Mouse (Mus musculus): ENCODE measurements at regions not wholly inside any gene's neighbourhood (a gene's known extent, or its start where the extent isn't known, plus 50 kb on each side); places are given as distances from the start of the nearest gene placed in this dataset.
A peak's percentile ranks its signal among the peaks of the same experiment; 100 is the strongest.

DNA sequence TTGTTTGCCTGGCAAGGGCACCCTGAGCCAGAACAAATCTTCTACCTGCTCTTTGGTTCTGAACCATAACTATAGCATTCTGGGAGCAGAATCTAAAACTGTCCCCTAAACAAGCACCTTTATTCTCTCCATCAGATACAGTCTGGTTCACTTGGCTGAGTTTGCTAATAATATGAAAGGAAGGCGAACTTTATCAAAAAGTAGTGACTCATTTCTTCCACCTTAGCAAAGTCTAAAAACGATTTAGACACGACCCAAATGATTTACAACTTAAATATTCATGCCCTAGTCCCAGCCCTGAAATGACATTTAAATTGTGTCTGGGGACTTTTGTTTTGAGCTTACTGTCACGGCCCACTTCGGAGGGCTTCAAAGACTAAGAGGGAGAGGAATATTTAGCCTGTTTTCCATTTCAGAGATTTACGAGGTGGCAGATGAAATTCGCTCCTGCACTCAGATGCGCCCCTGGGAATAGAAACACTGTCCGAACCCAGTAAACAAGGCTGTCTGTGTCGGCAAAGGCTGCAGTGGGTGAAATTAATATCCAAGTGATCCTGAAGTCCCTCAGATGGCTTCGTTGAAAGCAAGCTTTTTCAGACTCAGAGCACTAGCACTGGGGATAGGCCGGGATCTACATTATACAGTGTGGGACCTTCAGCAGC lies 184.6 kb downstream of the Rps15a start:
- H3K27me3 ChIP-seq, result no peaks in the 10 kb centered on the region
- WGBS, result 64% methylated on average over 12 of the region's 12 CpGs
- no peak for ATAC-seq (replicated peaks; ENCODE audit: insufficient number of reproducible peaks, insufficient read depth, low FRiP score, low read depth)
- H3K9ac ChIP-seq, result no peak overlapping the region
- no peaks in the 10 kb centered on the region for H3K9me3 ChIP-seq (replicated peaks)
- no peaks in the 10 kb centered on the region for H3K4me1 ChIP-seq (replicated peaks)
- no peak overlapping the region for H3K27ac ChIP-seq
- no peak overlapping the region for H3K4me3 ChIP-seq
- H3K4me2 ChIP-seq, result no peak overlapping the region
- H3K36me3 ChIP-seq, result no peaks in the 10 kb centered on the region

DNA sequence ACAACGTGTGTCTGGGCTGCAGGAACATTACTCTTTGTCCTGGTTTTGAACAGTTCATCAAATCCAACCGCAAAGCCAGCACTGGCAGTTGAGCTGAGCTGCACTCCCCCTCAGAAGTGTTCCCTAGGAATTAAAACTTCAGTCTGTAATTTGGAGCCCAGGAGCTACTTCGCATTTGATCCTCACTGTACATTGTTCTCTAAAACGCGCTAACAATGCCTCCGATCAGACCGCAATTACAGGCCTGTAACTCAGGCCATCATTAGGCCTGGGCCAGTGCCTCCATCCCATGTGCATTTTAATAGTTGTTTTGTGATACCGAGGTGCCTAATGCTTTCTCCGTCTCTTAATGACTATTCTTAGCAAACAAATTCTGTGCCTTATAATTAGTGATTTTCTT lies 185.6 kb downstream of the Rps15a start:
- Histone ChIP-seq H3K27me3 (no peaks in the 10 kb centered on the region), H3K9ac (no peak overlapping the region), H3K4me3 (no peak overlapping the region), H3K4me1 (replicated peaks) (no peaks in the 10 kb centered on the region), H3K27ac (no peak overlapping the region), H3K9me3 (replicated peaks) (no peaks in the 10 kb centered on the region), H3K4me2 (no peak overlapping the region), H3K36me3 (no peaks in the 10 kb centered on the region)
- ATAC-seq (replicated peaks; ENCODE audit: insufficient number of reproducible peaks, insufficient read depth, low FRiP score, low read depth), result no peak
- WGBS, result 86% methylated on average over 9 of the region's 9 CpGs

GRCm38 (mm10) chr7:117926396-117926795 lies 189.6 kb downstream of the Rps15a start:
- WGBS, result 13% methylated on average over 1 of the region's 1 CpGs
- no peak for ATAC-seq (replicated peaks; ENCODE audit: insufficient number of reproducible peaks, insufficient read depth, low FRiP score, low read depth)
- no peaks in the 10 kb centered on the region for H3K36me3 ChIP-seq

DNA sequence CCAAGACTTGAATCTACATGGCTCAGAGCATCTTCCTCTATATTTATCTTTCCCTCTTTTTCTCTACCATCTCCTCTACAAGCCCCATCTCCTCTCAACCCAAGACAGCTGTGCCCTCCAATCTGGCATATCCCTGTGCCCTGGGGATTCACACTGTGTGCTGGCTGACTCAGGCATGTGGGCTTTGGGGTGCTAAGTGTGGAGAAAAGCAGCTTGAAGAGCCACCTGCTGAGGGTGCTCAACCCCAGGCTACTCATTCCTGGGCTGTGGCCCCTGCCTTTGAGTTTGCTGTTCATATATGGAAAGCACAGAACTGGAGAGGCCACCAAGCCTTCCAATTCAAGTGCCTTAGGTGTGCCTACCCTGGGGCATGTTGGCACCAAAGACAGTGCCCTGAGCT lies 193.7 kb downstream of the Rps15a start:
- no peak overlapping the region for H3K4me2 ChIP-seq
- H3K27me3 ChIP-seq, result no peaks in the 10 kb centered on the region
- H3K27ac ChIP-seq, result no peak overlapping the region
- no peaks in the 10 kb centered on the region for H3K9me3 ChIP-seq (replicated peaks)
- no peaks in the 10 kb centered on the region for H3K4me1 ChIP-seq (replicated peaks)
- ATAC-seq (replicated peaks; ENCODE audit: insufficient number of reproducible peaks, insufficient read depth, low FRiP score, low read depth), result no peak
- no peak overlapping the region for H3K4me3 ChIP-seq
- no peaks in the 10 kb centered on the region for H3K36me3 ChIP-seq
- no peak overlapping the region for H3K9ac ChIP-seq

More at GRCm38 (mm10) chr7:117926396-117926795, 189.6 kb downstream of the Rps15a start:
- no peaks in the 10 kb centered on the region for H3K27me3 ChIP-seq
- H3K9me3 ChIP-seq (replicated peaks), result no peaks in the 10 kb centered on the region
- no peak overlapping the region for H3K4me2 ChIP-seq
- no peak overlapping the region for H3K27ac ChIP-seq
- no peaks in the 10 kb centered on the region for H3K4me1 ChIP-seq (replicated peaks)
- no peak overlapping the region for H3K4me3 ChIP-seq
- no peak overlapping the region for H3K9ac ChIP-seq

DNA sequence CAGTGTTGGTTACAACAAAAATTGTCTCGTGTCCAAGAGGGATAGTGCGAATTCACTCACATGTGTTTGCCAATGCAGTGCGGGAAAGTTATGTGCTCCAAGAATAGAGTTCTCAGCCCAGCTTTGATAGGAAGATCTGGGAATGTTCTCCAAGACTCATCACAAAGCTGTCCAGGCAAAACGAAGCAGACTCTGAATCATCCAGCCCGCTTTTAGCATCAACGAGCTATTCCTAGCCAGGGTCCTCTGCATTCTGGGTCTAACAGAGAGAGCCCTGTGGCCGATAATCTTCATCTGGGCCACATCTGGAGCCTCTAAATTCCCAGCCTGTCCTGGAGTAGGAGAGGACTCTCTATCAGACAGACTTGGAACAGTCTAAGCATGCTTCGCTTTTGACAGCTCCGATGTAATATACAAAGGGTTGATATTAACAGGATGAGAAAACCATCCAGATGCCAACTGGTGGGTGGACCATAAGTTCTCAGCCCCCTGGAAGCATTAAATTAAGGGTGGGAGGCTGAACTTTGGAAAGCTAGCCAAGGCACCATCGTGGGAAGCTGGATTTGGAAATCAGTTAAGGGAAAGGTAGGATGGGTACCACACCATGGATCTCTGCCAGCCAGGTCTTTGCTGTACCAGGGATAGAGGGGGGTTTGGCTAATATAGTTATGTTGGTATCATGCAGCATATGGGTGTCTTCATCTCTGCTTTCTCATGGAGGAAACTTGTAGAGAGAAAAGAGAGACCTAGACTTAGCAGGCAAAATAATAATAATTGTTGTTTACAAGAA lies 197.6 kb downstream of the Rps15a start:
- H3K9me3 ChIP-seq (replicated peaks), result no peaks in the 10 kb centered on the region
- ATAC-seq (replicated peaks; ENCODE audit: insufficient number of reproducible peaks, insufficient read depth, low FRiP score, low read depth), result no peak

GRCm38 (mm10) chr7:117916915-117917314 lies 199.1 kb downstream of the Rps15a start:
- WGBS, result 84% methylated on average over 6 of the region's 6 CpGs

More for the DNA sequence above, 197.6 kb downstream of the Rps15a start:
- 77% methylated on average over 10 of the region's 10 CpGs for WGBS
- Histone ChIP-seq H3K4me1 (replicated peaks) (no peaks in the 10 kb centered on the region), H3K27me3 (no peaks in the 10 kb centered on the region), H3K36me3 (no peaks in the 10 kb centered on the region), H3K4me3 (no peak overlapping the region), H3K27ac (no peak overlapping the region), H3K4me2 (no peak overlapping the region), H3K9ac (no peak overlapping the region)

DNA sequence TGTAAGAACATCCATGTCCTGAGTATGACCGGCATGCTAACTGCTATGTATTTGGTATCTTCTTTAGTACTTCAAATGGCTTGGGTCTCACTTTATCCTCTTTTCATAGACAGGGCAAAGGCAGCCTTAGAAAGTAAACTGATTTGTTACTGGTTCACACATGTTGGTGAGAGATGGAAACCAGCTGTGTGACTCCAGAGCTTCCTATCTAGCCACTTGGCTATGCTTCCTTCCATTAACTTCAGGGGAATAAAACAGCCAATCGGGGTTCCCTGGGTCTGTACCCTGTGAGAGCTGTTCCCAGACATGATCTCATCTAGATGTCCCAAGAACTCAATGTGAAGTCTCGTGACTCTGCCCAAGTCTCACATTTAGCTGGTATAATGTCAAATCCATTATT lies 203.5 kb downstream of the Rps15a start:
- H3K36me3 ChIP-seq, result no peaks in the 10 kb centered on the region
- H3K4me1 ChIP-seq (replicated peaks), result no peaks in the 10 kb centered on the region
- 0 out of 2 replicates have a peak overlapping the region, but pooled peaks have one; percentile 11 for H3K27ac ChIP-seq
- H3K9ac ChIP-seq, result no peak overlapping the region
- ATAC-seq (replicated peaks; ENCODE audit: insufficient number of reproducible peaks, insufficient read depth, low FRiP score, low read depth), result peak; percentile 67
- 71% methylated on average over 3 of the region's 3 CpGs for WGBS
- H3K4me2 ChIP-seq, result no peak overlapping the region
- no peaks in the 10 kb centered on the region for H3K27me3 ChIP-seq
- no peak overlapping the region for H3K4me3 ChIP-seq
- H3K9me3 ChIP-seq (replicated peaks), result no peaks in the 10 kb centered on the region

More at GRCm38 (mm10) chr7:117916915-117917314, 199.1 kb downstream of the Rps15a start:
- H3K4me1 ChIP-seq (replicated peaks), result no peaks in the 10 kb centered on the region
- H3K4me2 ChIP-seq, result no peak overlapping the region
- no peaks in the 10 kb centered on the region for H3K36me3 ChIP-seq
- ATAC-seq (replicated peaks; ENCODE audit: insufficient number of reproducible peaks, insufficient read depth, low FRiP score, low read depth), result no peak
- no peaks in the 10 kb centered on the region for H3K27me3 ChIP-seq
- no peak overlapping the region for H3K4me3 ChIP-seq
- no peaks in the 10 kb centered on the region for H3K9me3 ChIP-seq (replicated peaks)
- no peak overlapping the region for H3K9ac ChIP-seq
- H3K27ac ChIP-seq, result no peak overlapping the region

GRCm38 (mm10) chr7:117911062-117911461 lies 204.9 kb downstream of the Rps15a start:
- Histone ChIP-seq H3K36me3 (no peaks in the 10 kb centered on the region), H3K27ac (no peak overlapping the region), H3K4me1 (replicated peaks) (no peaks in the 10 kb centered on the region), H3K4me3 (no peak overlapping the region), H3K9me3 (replicated peaks) (no peaks in the 10 kb centered on the region), H3K27me3 (no peaks in the 10 kb centered on the region), H3K9ac (no peak overlapping the region), H3K4me2 (no peak overlapping the region)
- ATAC-seq (replicated peaks; ENCODE audit: insufficient number of reproducible peaks, insufficient read depth, low FRiP score, low read depth), result no peak
- 86% methylated on average over 3 of the region's 3 CpGs for WGBS

- Histone ChIP-seq H3K27ac (no peak overlapping the region), H3K9ac (no peak overlapping the region), H3K4me1 (replicated peaks) (no peaks in the 10 kb centered on the region), H3K4me2 (no peak overlapping the region), H3K9me3 (replicated peaks) (no peaks in the 10 kb centered on the region), H3K4me3 (no peak overlapping the region), H3K36me3 (no peaks in the 10 kb centered on the region), H3K27me3 (no peaks in the 10 kb centered on the region)
- 60% methylated on average over 2 of the region's 2 CpGs for WGBS
- ATAC-seq (replicated peaks; ENCODE audit: insufficient number of reproducible peaks, insufficient read depth, low FRiP score, low read depth), result no peak
Observed at GRCm38 (mm10) chr7:117896528-117896927, 219.5 kb downstream of the Rps15a start.

- Histone ChIP-seq H3K27ac (no peak overlapping the region), H3K4me3 (no peak overlapping the region), H3K9me3 (replicated peaks) (no peaks in the 10 kb centered on the region), H3K27me3 (no peaks in the 10 kb centered on the region), H3K4me1 (replicated peaks) (0 out of 2 replicates have a peak, but pooled peaks cover 2% of the 10 kb centered on the region), H3K4me2 (no peak overlapping the region), H3K9ac (no peak overlapping the region), H3K36me3 (no peaks in the 10 kb centered on the region)
- WGBS, result 63% methylated on average over 6 of the region's 6 CpGs
- no peak for ATAC-seq (replicated peaks; ENCODE audit: insufficient number of reproducible peaks, insufficient read depth, low FRiP score, low read depth)
Observed at GRCm38 (mm10) chr7:117887288-117887687, 228.7 kb downstream of the Rps15a start.

- no peak overlapping the region for H3K9ac ChIP-seq
- 6% methylated on average over 13 of the region's 13 CpGs for WGBS
- H3K4me3 ChIP-seq, result no peak overlapping the region
- no peaks in the 10 kb centered on the region for H3K27me3 ChIP-seq
- 0 out of 2 replicates have a peak overlapping the region, but pooled peaks have one; percentile 29 for H3K4me2 ChIP-seq
- H3K27ac ChIP-seq, result no peak overlapping the region
- H3K4me1 ChIP-seq (replicated peaks), result 0 out of 2 replicates have a peak, but pooled peaks cover 2% of the 10 kb centered on the region
- ATAC-seq (replicated peaks; ENCODE audit: insufficient number of reproducible peaks, insufficient read depth, low FRiP score, low read depth), result no peak
- no peaks in the 10 kb centered on the region for H3K36me3 ChIP-seq
- H3K9me3 ChIP-seq (replicated peaks), result no peaks in the 10 kb centered on the region
Observed at GRCm38 (mm10) chr7:117882803-117883202, 233.2 kb downstream of the Rps15a start.
